8 mouse cellular contexts compared by ENCODE assay signal in genomic region chr8:95488698-95489332, GRCm38 (mm10). TPM values are rescaled to one million over a fixed set of nuclear protein-coding genes. Genes with fewer than 3 reads are reported as not detected.
DNase-seq lines count a peak whose midpoint lies in the region; ATAC-seq lines count a peak whose summit lies in the region.

No protein-coding gene starts in this region.

- DNase-seq in gastrocnemius, adult 8-10 months (ENCODE audit: low spot score in 2 of 2) = peak; percentile 52 to 68
- peak; percentile 18 for DNase-seq in hindlimb bud, embryonic 11.5 days (ENCODE audit: extremely low spot score, low read depth, low spot score)
- DNase-seq in left cerebral cortex, postnatal 10 days (ENCODE audit: extremely low spot score in 1 of 2, low spot score in 2 of 2) = peak; percentile 51 to 92
- peak; percentile 87 to 88 for DNase-seq in right cerebral cortex, postnatal 10 days (ENCODE audit: low spot score in 2 of 2)
- peak; percentile 93 for DNase-seq in urinary bladder, postnatal 25 days (ENCODE audit: low spot score)

- intact Hi-C loops in left cerebral cortex, postnatal 10 days (cut with DNase I) = loop anchor here (5.0 to 10.0 kb wide), 3 partner anchors 43 to 226 kb away; partner anchors contain the start of genes Ccdc113 and Setd6

- ATAC-seq in activated CD4-positive, CD25-positive, alpha-beta regulatory T cell, adult 4 months = peak; percentile 88
- ATAC-seq in common myeloid progenitor, adult 5-6 weeks (replicated peaks; ENCODE audit: low read depth, poor library complexity, severe bottlenecking) = peak; percentile 85
- ATAC-seq in megakaryocyte progenitor cell, adult 5-6 weeks (replicated peaks; ENCODE audit: poor library complexity) = peak; percentile 98

RNA-seq across cellular contexts. Expression of gene Csnk2a2, which starts 1.0 kb away (rescaled TPM):
- 10 to 100 TPM; 13.9 to 14.2 TPM for polyA plus RNA-seq in activated CD4-positive, CD25-positive, alpha-beta regulatory T cell, adult 4 months (2017; shearing (Covaris generic))
- 38.8 and 41.4 TPM in 2 replicates for total RNA-seq in common myeloid progenitor, adult 5-6 weeks (2017)
- total RNA-seq in gastrocnemius, adult 8-10 months (2022) = 10 to 100 TPM; 19.8 to 24.9 (median 22.2) TPM
- total RNA-seq in left cerebral cortex, postnatal 10 days (2021) = 100 to 1,000 TPM in 1 of 2 experiments, 10 to 100 TPM in 1; 93.5 to 101 TPM
- total RNA-seq in megakaryocyte progenitor cell, adult 5-6 weeks (2015) = 113 TPM in 2 replicates
- 30.0 and 33.1 TPM in 2 replicates for total RNA-seq in megakaryocyte progenitor cell, adult 5-6 weeks (2017)

RNA-seq across cellular contexts. Expression of gene Ccdc113, which starts 45.1 kb away (rescaled TPM):
- not detected for polyA plus RNA-seq in activated CD4-positive, CD25-positive, alpha-beta regulatory T cell, adult 4 months (2017; shearing (Covaris generic))
- total RNA-seq in common myeloid progenitor, adult 5-6 weeks (2017) = not detected in 2 replicates
- total RNA-seq in gastrocnemius, adult 8-10 months (2022) = not detected
- total RNA-seq in left cerebral cortex, postnatal 10 days (2021) = 1 to 10 TPM in 1 of 2 experiments, under 1 TPM in 1; 0.73 to 1.4 TPM
- not detected in 2 replicates for total RNA-seq in megakaryocyte progenitor cell, adult 5-6 weeks (2015)
- total RNA-seq in megakaryocyte progenitor cell, adult 5-6 weeks (2017) = not detected in 2 replicates

RNA-seq across cellular contexts. Expression of gene Cfap20, which starts 54.1 kb away (rescaled TPM):
- 10 to 100 TPM; 65.2 to 66.9 TPM for polyA plus RNA-seq in activated CD4-positive, CD25-positive, alpha-beta regulatory T cell, adult 4 months (2017; shearing (Covaris generic))
- 76.7 and 79.5 TPM in 2 replicates for total RNA-seq in common myeloid progenitor, adult 5-6 weeks (2017)
- total RNA-seq in gastrocnemius, adult 8-10 months (2022) = 1 to 10 TPM; 3.6 to 6.4 (median 5.3) TPM
- total RNA-seq in left cerebral cortex, postnatal 10 days (2021) = 10 to 100 TPM; 69.4 to 72.6 TPM
- 96.0 and 101 TPM in 2 replicates for total RNA-seq in megakaryocyte progenitor cell, adult 5-6 weeks (2015)
- total RNA-seq in megakaryocyte progenitor cell, adult 5-6 weeks (2017) = 52.0 and 63.2 TPM in 2 replicates

Comparison
In these comparisons a context has a peak if more than half of its experiments do, and no peak if none do; other contexts are left out.
1. Peak in every context shown above with its lines: DNase-seq and ATAC-seq.
2. DNase-seq: peak in every context shown above with its lines; median percentile 93 in urinary bladder, postnatal 25 days; 88 in right cerebral cortex, postnatal 10 days; 72 in left cerebral cortex, postnatal 10 days; 60 in gastrocnemius, adult 8-10 months; 18 in hindlimb bud, embryonic 11.5 days.
3. RNA of gene Cfap20, which starts 54.1 kb away (total RNA-seq): 52.0 to 101 TPM in megakaryocyte progenitor cell, adult 5-6 weeks, 76.7 to 79.5 TPM in common myeloid progenitor, adult 5-6 weeks and 69.4 to 72.6 TPM in left cerebral cortex, postnatal 10 days; 3.6 to 6.4 TPM in gastrocnemius, adult 8-10 months; every median in the first group is over 4 times any median in the second.